Mouse (Mus musculus): Measurements from ENCODE around the gene Cept1.
A peak's percentile ranks its signal among the peaks of the same experiment; 100 is the strongest.
"Not testable (repeated sequence)": the region's sequence is repeated elsewhere in the genome, so short reads cannot be mapped to it uniquely, and the experiment has no call there.

Cept1 gene

GRCm38 (mm10) chr3:106547171-106547923 lies at the start of gene Cept1, which contains the start of gene Dram2:
TSS of gene Cept1 (minus strand) at chr3:106547802.
TSS of gene Dram2 (plus strand) at chr3:106547798.
- DNase-seq (ENCODE audit: low read depth), result peak; percentile 98

- DNase-seq (ENCODE audit: low read depth), result not testable (repeated sequence)
These were observed 46.0 kb upstream of the Cept1 start for GRCm38 (mm10) chr3:106593631-106594030.

- no peak for DNase-seq (ENCODE audit: low read depth)
These were observed 31.7 kb upstream of the Cept1 start for GRCm38 (mm10) chr3:106579296-106579695.

GRCm38 (mm10) chr3:106573191-106573590 lies 25.6 kb upstream of the Cept1 start:
- peak; percentile 14 for DNase-seq (ENCODE audit: low read depth)

GRCm38 (mm10) chr3:106565876-106566275 lies 18.3 kb upstream of the Cept1 start:
- DNase-seq (ENCODE audit: low read depth), result no peak

GRCm38 (mm10) chr3:106558271-106558670 lies 10.7 kb upstream of the Cept1 start:
- DNase-seq (ENCODE audit: low read depth), result no peak

GRCm38 (mm10) chr3:106555743-106556250 lies 8.2 kb upstream of the Cept1 start:
- DNase-seq (ENCODE audit: low read depth), result no peak

- no peak for DNase-seq (ENCODE audit: low read depth)
These were observed 5.8 kb upstream of the Cept1 start for GRCm38 (mm10) chr3:106553411-106553810.

GRCm38 (mm10) chr3:106548971-106549370 lies 1.4 kb upstream of the Cept1 start:
- peak; percentile 21 for DNase-seq (ENCODE audit: low read depth)

- DNase-seq (ENCODE audit: low read depth), result peak; percentile 75
These were observed 430 bp upstream of the Cept1 start for GRCm38 (mm10) chr3:106547924-106548539.

- no peak for DNase-seq (ENCODE audit: low read depth)
These were observed 2.8 kb downstream of the Cept1 start for GRCm38 (mm10) chr3:106544721-106545316.

- DNase-seq (ENCODE audit: low read depth), result no peak
These were observed 14.3 kb downstream of the Cept1 start for GRCm38 (mm10) chr3:106533277-106533676.

- no peak for DNase-seq (ENCODE audit: low read depth)
These were observed 19.6 kb downstream of the Cept1 start for GRCm38 (mm10) chr3:106528032-106528431.

- DNase-seq (ENCODE audit: low read depth), result no peak
These were observed 21.2 kb downstream of the Cept1 start for GRCm38 (mm10) chr3:106526411-106526810.

- no peak for DNase-seq (ENCODE audit: low read depth)
These were observed 24.9 kb downstream of the Cept1 start for GRCm38 (mm10) chr3:106522730-106523129.

- no peak for DNase-seq (ENCODE audit: low read depth)
These were observed 32.6 kb downstream of the Cept1 start for GRCm38 (mm10) chr3:106515016-106515415.

- DNase-seq (ENCODE audit: low read depth), result no peak
These were observed 36.9 kb downstream of the Cept1 start for GRCm38 (mm10) chr3:106510669-106511068.

- DNase-seq (ENCODE audit: low read depth), result no peak
These were observed 44.7 kb downstream of the Cept1 start for GRCm38 (mm10) chr3:106502892-106503291.

GRCm38 (mm10) chr3:106500510-106500909 lies 47.1 kb downstream of the Cept1 start:
- DNase-seq (ENCODE audit: low read depth), result no peak

- peak; percentile 54 for DNase-seq (ENCODE audit: low read depth)
These were observed 50.6 kb downstream of the Cept1 start for GRCm38 (mm10) chr3:106496996-106497395.

GRCm38 (mm10) chr3:106496045-106496721 lies 51.4 kb downstream of the Cept1 start:
- peak; percentile 73 for DNase-seq (ENCODE audit: low read depth)

- DNase-seq (ENCODE audit: low read depth), result peak; percentile 55
These were observed 52.1 kb downstream of the Cept1 start for GRCm38 (mm10) chr3:106495346-106496044.
